Mouse (Mus musculus): Measurements from ENCODE around the gene Krt24.

GRCm38 (mm10) chr11:99284833-99285312 is at the start of gene Krt24:
- no peak for TF ChIP-seq POLR2A (IDR thresholded peaks at IDR 0.05; ENCODE audit: insufficient read depth, low read depth, low read length)
- TF ChIP-seq CTCF (IDR thresholded peaks at IDR 0.05; ENCODE audit: insufficient read depth, low read depth, low read length), result no peak

Data from olfactory bulb, adult 2 months (tissue).